Mouse (Mus musculus) heart, postnatal 10 days (tissue): ENCODE measurements around the gene Wnk2. TPM values are rescaled to one million over a fixed set of nuclear protein-coding genes. Genes with fewer than 3 reads are reported as not detected.

Experiments
- DNase-seq, 2 experiments: peaks; one replicate each; pipeline ENCODE4 v3.0.0; 2021
- intact Hi-C: fragments of 180-260 bp; cut with DNase I; formaldehyde crosslinking; loops from one replicate; pipeline ENCODE4 v1.15.1; 2025
- total RNA-seq, 2 experiments: library from RNA; stranded (reverse); gene quantifications; 2 replicates each; pipeline ENCODE4 v1.2.3; 2021

Wnk2 gene
- total RNA-seq, 2 experiments from 2014 or later = 26.9 to 27.6 TPM

GRCm38 (mm10) chr13:49001691-49002090 is 146.1 kb downstream of the Wnk2 start:
- intact Hi-C loops = no loop called here
- DNase-seq = no peak

GRCm38 (mm10) chr13:48998591-48998990 is 149.2 kb downstream of the Wnk2 start:
- intact Hi-C loops = loop anchor here (2.0 to 10.0 kb wide), 5 partner anchors 86 to 344 kb away; no protein-coding TSS in a partner anchor
- peak; percentile 61 to 82 for DNase-seq

- intact Hi-C loops = loop anchor here (5.0 to 10.0 kb wide), 3 partner anchors 84 to 192 kb away; no protein-coding TSS in a partner anchor
- DNase-seq = no peak
Measured at GRCm38 (mm10) chr13:48996731-48997130, 151.1 kb downstream of the Wnk2 start.

- intact Hi-C loops = loop anchor here (5.0 to 10.0 kb wide), 3 partner anchors 83 to 190 kb away; no protein-coding TSS in a partner anchor
- DNase-seq = no peak
Measured at GRCm38 (mm10) chr13:48994903-48995302, 152.9 kb downstream of the Wnk2 start.

- DNase-seq = no peak
- intact Hi-C loops = loop anchor here (10.0 kb wide), 1 partner anchor 188 kb away; no protein-coding TSS in a partner anchor
Measured at GRCm38 (mm10) chr13:48992914-48993313, 154.9 kb downstream of the Wnk2 start.

- DNase-seq = no peak
- intact Hi-C loops = loop anchor here (10.0 kb wide), 1 partner anchor 185 kb away; no protein-coding TSS in a partner anchor
Measured at GRCm38 (mm10) chr13:48990138-48990537, 157.7 kb downstream of the Wnk2 start.

Other genes with a start within 250 kb of the Wnk2 start
- 100 to 1,000 TPM; 106 to 111 TPM for gene Fam120a, start 180.0 kb downstream of the Wnk2 start, total RNA-seq
- gene Ninj1, start 39.5 kb upstream of the Wnk2 start, total RNA-seq = 10 to 100 TPM; 45.2 to 88.0 TPM
- gene Card19, start 68.0 kb upstream of the Wnk2 start, total RNA-seq = 100 to 1,000 TPM; 112 to 117 TPM
- 1 to 10 TPM in 1 of 2 experiments, under 1 TPM in 1; 0.62 to 1.1 TPM for gene Susd3, start 100.7 kb upstream of the Wnk2 start, total RNA-seq
- under 1 TPM; 0.50 to 0.57 TPM for gene Fgd3, start 172.3 kb upstream of the Wnk2 start, total RNA-seq
- gene Bicd2, start 193.6 kb upstream of the Wnk2 start, total RNA-seq = 10 to 100 TPM; 74.6 to 83.6 TPM